Mouse (Mus musculus): ENCODE data around the gene Cd19.
A peak's percentile ranks its signal among the peaks of the same experiment; 100 is the strongest.
"Not testable (repeated sequence)": the region's sequence is repeated elsewhere in the genome, so short reads cannot be mapped to it uniquely, and the experiment has no call there.

Gene Cd19

DNA sequence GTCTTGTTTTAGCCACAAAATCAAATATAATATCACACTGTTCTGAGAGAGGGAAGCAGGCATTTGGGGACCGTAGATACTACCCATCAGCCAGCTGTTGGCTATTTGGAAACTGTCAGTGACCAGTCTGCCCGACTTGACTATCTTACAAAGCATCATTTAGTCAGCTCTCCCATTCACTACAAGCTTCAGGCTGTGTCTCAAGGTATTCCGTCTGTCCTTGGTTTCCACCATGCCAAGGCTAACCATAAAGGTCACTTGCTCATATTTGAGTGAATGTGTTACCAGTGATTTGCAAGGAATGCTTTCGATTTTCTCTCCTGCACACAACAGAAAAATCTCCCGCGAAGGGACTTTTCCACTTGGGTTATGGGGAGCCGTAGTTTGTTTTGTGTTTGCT is 20.0 kb upstream of the Cd19 start:
- no peak for DNase-seq

- no peak for DNase-seq
Measured at GRCm38 (mm10) chr7:126430167-126430566, 15.5 kb upstream of the Cd19 start.

GRCm38 (mm10) chr7:126429503-126429898 is 14.8 kb upstream of the Cd19 start:
- no peak for DNase-seq

DNA sequence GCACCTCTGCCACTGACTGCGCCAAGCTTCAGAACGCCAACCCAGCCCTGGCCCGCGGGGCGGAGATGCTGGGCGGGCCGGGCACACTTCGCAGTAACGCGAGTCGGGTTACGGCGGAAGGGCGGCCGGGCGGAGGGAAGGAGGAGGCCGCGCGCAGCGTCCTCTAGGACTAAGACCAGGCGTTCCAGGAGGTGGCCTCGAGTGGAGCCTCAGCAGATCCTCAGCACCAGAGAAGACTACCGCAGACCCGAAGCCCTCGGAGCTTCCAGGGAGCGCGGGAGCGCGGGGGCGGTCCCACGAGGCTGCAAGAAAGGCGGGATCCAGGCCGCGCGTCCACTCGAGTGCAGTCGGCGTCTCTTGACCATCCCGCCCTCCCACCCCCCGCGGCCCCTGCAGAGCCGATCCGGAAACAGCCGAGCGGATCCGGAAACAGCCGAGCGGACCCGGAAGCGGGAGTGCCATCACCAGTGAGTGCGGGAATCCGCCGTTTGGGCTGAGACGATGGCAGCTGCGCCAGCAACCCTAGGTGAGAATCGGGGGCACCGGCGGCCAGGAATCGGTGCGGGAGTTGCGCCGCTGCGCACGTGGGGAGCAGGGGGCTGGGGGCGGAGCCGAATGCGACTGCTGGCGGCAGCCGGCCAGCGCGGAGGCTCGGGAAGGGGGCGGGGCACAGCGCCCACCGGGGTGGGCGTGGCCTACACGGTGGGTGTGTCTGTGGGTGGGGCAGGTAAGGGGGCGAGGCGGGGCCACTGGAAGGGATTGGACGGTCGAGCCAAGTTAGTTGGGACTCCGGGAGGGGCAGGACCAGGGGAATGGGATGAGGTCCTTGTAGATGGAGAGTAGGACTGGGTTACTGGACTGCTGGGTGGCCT is 14.2 kb upstream of the Cd19 start, which contains the start of gene Rabep2:
Rabep2 (plus strand) TSS at position 129 of the 872 bp plus-strand sequence.
- DNase-seq: peak; percentile 97

GRCm38 (mm10) chr7:126428154-126428553 is 13.5 kb upstream of the Cd19 start:
- no peak for DNase-seq

GRCm38 (mm10) chr7:126427323-126427860 is 12.7 kb upstream of the Cd19 start:
- DNase-seq: peak; percentile 20

GRCm38 (mm10) chr7:126424161-126424560 is 9.5 kb upstream of the Cd19 start:
- no peak for DNase-seq

DNA sequence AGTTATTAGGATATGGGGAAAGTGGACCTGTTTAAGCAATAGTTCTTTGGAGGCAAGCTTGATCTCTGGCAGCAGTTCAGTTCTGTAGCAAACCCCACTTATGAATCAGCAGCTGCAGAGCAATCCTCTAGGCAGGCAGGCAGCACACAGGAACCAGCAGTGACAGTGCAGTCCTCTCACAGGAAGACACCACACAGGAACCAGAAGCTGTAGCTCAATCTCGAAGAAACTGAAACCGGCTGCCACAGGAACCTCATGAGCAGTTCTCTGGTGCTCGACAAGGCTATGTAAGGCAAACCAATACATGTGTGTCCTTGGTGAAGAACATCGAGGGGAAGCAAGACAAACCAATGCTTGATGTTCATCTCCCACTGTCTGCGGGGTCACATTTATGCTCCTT is 7.1 kb upstream of the Cd19 start:
- no peak for DNase-seq

- no peak for DNase-seq
Measured at GRCm38 (mm10) chr7:126418496-126418895, 3.8 kb upstream of the Cd19 start.

- no peak for DNase-seq
Measured at GRCm38 (mm10) chr7:126417606-126418005, 2.9 kb upstream of the Cd19 start.

DNA sequence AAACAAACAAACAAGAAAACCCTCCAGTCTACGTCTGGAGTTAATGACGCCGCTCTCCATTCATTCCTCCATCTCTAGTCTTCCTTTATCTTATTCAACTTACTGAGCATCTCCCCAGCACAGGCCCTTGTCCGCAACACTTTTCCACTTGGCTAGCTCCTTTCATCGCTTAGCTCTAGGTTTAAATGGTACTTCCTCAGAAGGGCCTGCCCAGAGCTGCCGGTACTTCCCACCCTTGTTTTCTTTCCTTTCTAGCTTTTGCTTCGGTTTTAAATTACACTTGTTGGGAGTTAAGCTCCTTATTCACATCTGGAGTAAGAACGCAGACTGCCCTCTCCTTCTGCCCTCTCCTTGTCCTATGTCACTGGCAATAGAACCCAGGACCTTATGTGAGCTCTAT is 2.4 kb upstream of the Cd19 start:
- no peak for DNase-seq

GRCm38 (mm10) chr7:126416615-126417014 is 1.9 kb upstream of the Cd19 start:
- DNase-seq: no peak

GRCm38 (mm10) chr7:126411061-126411460 is 3.6 kb downstream of the Cd19 start:
- DNase-seq: no peak

DNA sequence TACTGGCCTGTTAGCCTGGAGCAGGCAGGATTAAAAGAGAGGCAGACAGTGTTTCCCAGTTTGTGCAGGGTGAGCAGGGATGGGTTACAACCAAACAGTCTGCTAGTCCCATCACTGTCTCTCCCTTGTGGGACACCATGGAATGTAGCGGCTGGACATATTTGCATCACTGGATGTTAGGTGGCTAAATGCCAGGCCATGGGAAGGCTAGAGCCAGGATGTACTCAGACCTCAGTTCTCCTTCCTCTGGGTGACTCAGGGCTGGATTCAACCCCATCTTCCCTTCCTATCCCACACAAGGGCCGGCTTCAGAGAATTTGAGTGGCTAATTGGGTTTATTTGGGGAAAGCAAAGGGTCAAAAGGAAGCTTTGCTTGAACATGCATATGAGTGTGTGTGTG is 6.0 kb downstream of the Cd19 start:
- DNase-seq: no peak

DNA sequence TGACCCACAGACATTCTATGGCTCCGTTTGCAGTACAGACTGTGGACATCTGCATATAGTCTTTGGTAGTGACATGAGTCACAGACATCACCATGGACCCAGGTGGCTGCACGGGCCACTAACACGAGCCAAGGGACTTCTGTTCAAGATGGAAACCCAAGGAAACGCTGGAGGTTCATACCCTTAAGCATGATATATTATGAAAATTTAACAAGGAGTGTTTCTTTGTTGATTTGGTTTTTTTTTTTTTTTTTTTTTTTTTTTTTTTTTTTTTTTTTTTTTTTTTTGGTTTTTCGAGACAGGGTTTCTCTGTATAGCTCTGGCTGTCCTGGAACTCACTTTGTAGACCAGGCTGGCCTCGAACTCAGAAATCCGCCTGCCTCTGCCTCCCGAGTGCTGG is 12.2 kb downstream of the Cd19 start:
- not testable (repeated sequence) for DNase-seq

- DNase-seq: peak; percentile 72
Measured at GRCm38 (mm10) chr7:126399548-126399947, 15.1 kb downstream of the Cd19 start.

GRCm38 (mm10) chr7:126397822-126398221 is 16.9 kb downstream of the Cd19 start:
- no peak for DNase-seq

GRCm38 (mm10) chr7:126397221-126397620 is 17.5 kb downstream of the Cd19 start:
- DNase-seq: no peak

GRCm38 (mm10) chr7:126396298-126397119 is 18.2 kb downstream of the Cd19 start, which contains the start of gene Nfatc2ip:
Gene Nfatc2ip, minus strand, starts transcription at chr7:126396737.
- peak; percentile 97 for DNase-seq

- DNase-seq: not testable (repeated sequence)
Measured at GRCm38 (mm10) chr7:126392086-126392884, 22.4 kb downstream of the Cd19 start.

- no peak for DNase-seq
Measured at GRCm38 (mm10) chr7:126388185-126388584, 26.5 kb downstream of the Cd19 start.

DNA sequence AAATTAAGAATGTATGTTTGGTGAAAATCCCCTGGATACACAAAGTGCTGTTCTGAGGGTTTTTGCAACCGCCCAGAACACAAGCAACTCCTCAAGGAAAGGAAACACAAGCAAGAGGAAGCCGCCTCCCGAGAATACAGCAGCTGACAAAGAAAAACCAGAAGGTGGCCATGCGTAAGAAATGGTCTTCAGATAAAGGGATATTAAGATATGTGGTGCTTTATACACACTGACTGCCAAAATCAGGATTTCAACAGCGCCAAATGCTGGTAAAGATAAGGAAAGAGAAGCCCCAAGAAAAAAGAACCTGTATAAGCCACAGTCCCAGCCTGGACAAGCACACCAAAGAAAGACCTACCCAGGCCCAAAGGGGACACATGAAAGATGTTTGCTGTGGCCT is 31.1 kb downstream of the Cd19 start:
- DNase-seq: no peak

Measured in cerebellum, adult 11 months (tissue).